Mouse (Mus musculus) cerebellum, postnatal 25 days (tissue): ENCODE measurements at regions not wholly inside any gene's neighbourhood (a gene's known extent, or its start where the extent isn't known, plus 50 kb on each side); places are given as distances from the start of the nearest gene placed in this dataset.
A peak's percentile ranks its signal among the peaks of the same experiment; 100 is the strongest.

Experiments used
- DNase-seq, 2 experiments: peaks; one replicate each; pipeline ENCODE4 v3.0.0; 2021; ENCODE audit warnings: mixed read lengths in 2 of 2

- DNase-seq = no peak
These were observed 56.8 kb downstream of the Fam110c start for GRCm38 (mm10) chr12:31130434-31130833.

- no peak for DNase-seq
These were observed 60.9 kb downstream of the Fam110c start for GRCm38 (mm10) chr12:31134465-31134992.

- DNase-seq = no peak
These were observed 62.7 kb downstream of the Fam110c start for GRCm38 (mm10) chr12:31136364-31136763.

- DNase-seq = no peak
These were observed 63.2 kb downstream of the Fam110c start for GRCm38 (mm10) chr12:31136911-31137310.

- DNase-seq = no peak
These were observed 63.8 kb downstream of the Fam110c start for GRCm38 (mm10) chr12:31137431-31137830.

GRCm38 (mm10) chr12:31139853-31140252, 66.2 kb downstream of the Fam110c start:
- no peak for DNase-seq

- no peak for DNase-seq
These were observed 69.6 kb downstream of the Fam110c start for GRCm38 (mm10) chr12:31143266-31143665.

- no peak for DNase-seq
These were observed 71.5 kb downstream of the Fam110c start for GRCm38 (mm10) chr12:31145032-31145781.

GRCm38 (mm10) chr12:31148417-31149356, 75.0 kb downstream of the Fam110c start:
- DNase-seq = no peak

- no peak for DNase-seq
These were observed 80.1 kb downstream of the Fam110c start for GRCm38 (mm10) chr12:31153720-31154119.

- DNase-seq = no peak
These were observed 80.9 kb downstream of the Fam110c start for GRCm38 (mm10) chr12:31154608-31155011.

- DNase-seq = no peak
These were observed 82.6 kb downstream of the Fam110c start for GRCm38 (mm10) chr12:31156154-31156720.

GRCm38 (mm10) chr12:31157453-31157852, 83.1 kb upstream of the Gm6993 start:
- no peak for DNase-seq

GRCm38 (mm10) chr12:31157890-31158289, 82.7 kb upstream of the Gm6993 start:
- no peak for DNase-seq

GRCm38 (mm10) chr12:31158885-31159284, 81.7 kb upstream of the Gm6993 start:
- DNase-seq = no peak

- no peak for DNase-seq
These were observed 81.2 kb upstream of the Gm6993 start for GRCm38 (mm10) chr12:31159378-31159777.

GRCm38 (mm10) chr12:31168221-31168890, 72.2 kb upstream of the Gm6993 start:
- DNase-seq = peak in 1 of 2 experiments; percentile 17

GRCm38 (mm10) chr12:31170111-31170510, 70.5 kb upstream of the Gm6993 start:
- no peak for DNase-seq

GRCm38 (mm10) chr12:31170546-31171160, 69.9 kb upstream of the Gm6993 start:
- peak; percentile 20 to 55 for DNase-seq

GRCm38 (mm10) chr12:31171992-31172391, 68.6 kb upstream of the Gm6993 start:
- no peak for DNase-seq

- no peak for DNase-seq
These were observed 67.9 kb upstream of the Gm6993 start for GRCm38 (mm10) chr12:31172451-31173318.
